Mouse (Mus musculus) liver, postnatal 0 days (tissue): ENCODE data around the gene Fam92b. TPM values are rescaled to one million over a fixed set of nuclear protein-coding genes. Genes with fewer than 3 reads are reported as not detected.
A peak's percentile ranks its signal among the peaks of the same experiment; 100 is the strongest.

ENCODE experiments used
- ATAC-seq: fragments of 200-750 bp; cut with Nextera tagmentation; 2 replicates; pipeline ENCODE4 v1.8.0; 2017; ENCODE audit warnings: mild to moderate bottlenecking, moderate library complexity
- DNase-seq: peaks from one replicate; pipeline ENCODE4 v3.0.0-alpha.2; 2016
- H3K27ac ChIP-seq: fragments of 300-500 bp; sonication (generic); 2 replicates; pipeline ENCODE4 v1.5.1; 2014; ENCODE audit warnings: antibody characterized with exemption, moderate library complexity, mild to moderate bottlenecking, low read depth
- H3K27me3 ChIP-seq: fragments of 300-500 bp; sonication (generic); 2 replicates; pipeline ENCODE4 v1.6.1; 2014; ENCODE audit warnings: low read length, control low read depth, mixed read lengths; ENCODE audit not compliant: insufficient read depth
- H3K36me3 ChIP-seq: fragments of 300-500 bp; sonication (generic); replicated peaks from 2 replicates; pipeline ENCODE4 v1.6.1; 2014; ENCODE audit warnings: mild to moderate bottlenecking, control low read depth, low read length, moderate library complexity, mixed read lengths; ENCODE audit not compliant: insufficient read depth
- H3K4me1 ChIP-seq: fragments of 300-500 bp; sonication (generic); 2 replicates; pipeline ENCODE4 v1.6.1; 2014; ENCODE audit warnings: antibody characterized with exemption, mild to moderate bottlenecking, control low read depth; ENCODE audit not compliant: insufficient read depth
- H3K4me2 ChIP-seq: fragments of 300-500 bp; sonication (generic); 2 replicates; pipeline ENCODE4 v1.6.1; 2014; ENCODE audit warnings: low read depth, mild to moderate bottlenecking, low read length, moderate library complexity, mixed read lengths
- H3K4me3 ChIP-seq: fragments of 300-500 bp; sonication (generic); 2 replicates; pipeline ENCODE4 v1.5.1; 2014; ENCODE audit warnings: low read depth, low read length
- H3K9ac ChIP-seq: fragments of 300-500 bp; sonication (generic); replicated peaks from 2 replicates; pipeline ENCODE4 v1.6.1; 2014; ENCODE audit warnings: mild to moderate bottlenecking, moderate library complexity
- H3K9me3 ChIP-seq: fragments of 300-500 bp; sonication (generic); 2 replicates; pipeline ENCODE4 v1.6.1; 2016; ENCODE audit warnings: mild to moderate bottlenecking, control low read depth, low read length, mixed read lengths
- CTCF ChIP-seq: sonication (generic); IDR thresholded peaks from 2 replicates; pipeline ENCODE4 v1.5.1; 2016; ENCODE audit warnings: antibody characterized with exemption, low read depth
- EP300 ChIP-seq: IDR thresholded peaks from 2 replicates; pipeline ENCODE4 v1.6.1; 2016; ENCODE audit warnings: antibody characterized with exemption, low read depth, mild to moderate bottlenecking
- WGBS: fragments of 180-500 bp; shearing (Covaris S2); extraction: QIAGEN DNeasy Blood & Tissue Kit; methylation state at CpG from one replicate; pipeline ENCODE4 v1.1.7; 2014; ENCODE audit not compliant: insufficient replicate concordance; 5-methylcytosine and 5-hydroxymethylcytosine counted together
- polyA plus RNA-seq: library from polyadenylated mRNA; unstranded; fragments of >200 nt; fragmentation: Nextera tagmentation; extraction: Ambion mirVana; gene quantifications from 2 replicates; pipeline ENCODE4 v1.2.1, GENCODE M21; 2015

Gene Fam92b
- polyA plus RNA-seq, 1 experiment from 2014 or later = not detected

- no peak for DNase-seq
- WGBS = 49% methylated on average over 16 of the region's 17 CpGs
Observed at GRCm38 (mm10) chr8:120184850-120185792, 7.9 kb upstream of the Fam92b start.

GRCm38 (mm10) chr8:120184366-120184765, 7.1 kb upstream of the Fam92b start:
- no peaks in the 10 kb centered on the region for H3K27me3 ChIP-seq
- WGBS = 40% methylated on average over 9 of the region's 9 CpGs
- TF ChIP-seq EP300 (no peak), CTCF (no peak)
- DNase-seq (no peak), ATAC-seq (no peak)
- no peaks in the 10 kb centered on the region for H3K36me3 ChIP-seq
- no peak overlapping the region for H3K27ac ChIP-seq
- no peak overlapping the region for H3K9ac ChIP-seq
- H3K4me1 ChIP-seq = no peaks in the 10 kb centered on the region
- no peaks in the 10 kb centered on the region for H3K9me3 ChIP-seq
- no peak overlapping the region for H3K4me3 ChIP-seq
- H3K4me2 ChIP-seq = no peak overlapping the region

More at GRCm38 (mm10) chr8:120184850-120185792, 7.9 kb upstream of the Fam92b start:
- no peak overlapping the region for H3K27ac ChIP-seq
- no peaks in the 10 kb centered on the region for H3K27me3 ChIP-seq
- no peak for TF ChIP-seq CTCF
- no peak for TF ChIP-seq EP300
- no peaks in the 10 kb centered on the region for H3K36me3 ChIP-seq
- no peak overlapping the region for H3K9ac ChIP-seq
- H3K4me2 ChIP-seq = no peak overlapping the region
- no peak for ATAC-seq
- no peaks in the 10 kb centered on the region for H3K9me3 ChIP-seq
- H3K4me1 ChIP-seq = 0 out of 2 replicates have a peak, but pooled peaks cover under 1% of the 10 kb centered on the region
- H3K4me3 ChIP-seq = no peak overlapping the region

DNA sequence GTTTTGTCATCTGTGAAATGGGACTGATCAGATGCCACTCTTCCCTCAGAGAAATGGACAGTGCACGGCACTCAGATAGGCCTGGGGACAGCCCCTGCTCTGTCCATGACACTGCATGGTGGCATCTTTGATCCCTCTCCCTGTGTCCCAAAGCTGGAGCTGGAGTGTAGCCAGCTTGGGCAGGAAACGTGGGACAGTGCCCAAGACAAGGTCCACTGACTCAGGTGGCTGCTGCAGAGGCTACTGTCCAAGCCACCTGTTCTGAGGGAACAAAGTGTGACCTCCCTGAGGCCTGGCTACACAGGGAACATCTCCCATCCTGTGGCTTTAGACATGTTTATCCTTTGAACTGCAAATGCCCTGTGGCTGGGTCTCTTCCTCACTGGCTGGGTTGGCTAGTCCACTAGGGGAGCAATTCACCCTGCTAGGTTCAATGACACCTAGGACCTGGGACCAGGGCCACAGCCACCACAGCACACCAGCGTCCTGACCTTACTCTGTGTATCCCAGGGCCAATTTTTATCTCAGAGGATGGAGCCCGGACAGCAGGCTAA, 4.7 kb upstream of the Fam92b start:
- ATAC-seq = no peak
- Histone ChIP-seq H3K27me3 (peaks cover 17% of the 10 kb centered on the region), H3K4me1 (no peaks in the 10 kb centered on the region), H3K4me2 (no peak overlapping the region), H3K36me3 (no peaks in the 10 kb centered on the region), H3K4me3 (no peak overlapping the region), H3K9me3 (no peaks in the 10 kb centered on the region), H3K9ac (no peak overlapping the region), H3K27ac (no peak overlapping the region)
- WGBS = 62% methylated on average over 4 of the region's 4 CpGs
- no peak for DNase-seq
- no peak for TF ChIP-seq EP300
- peak; percentile 14; the same call in 1 of the 2 replicates for TF ChIP-seq CTCF

GRCm38 (mm10) chr8:120181274-120181673, 4.0 kb upstream of the Fam92b start:
- Histone ChIP-seq H3K4me2 (no peak overlapping the region), H3K36me3 (no peaks in the 10 kb centered on the region), H3K9ac (no peak overlapping the region), H3K27ac (no peak overlapping the region), H3K4me1 (no peaks in the 10 kb centered on the region), H3K27me3 (peaks cover 24% of the 10 kb centered on the region), H3K9me3 (no peaks in the 10 kb centered on the region), H3K4me3 (no peak overlapping the region)
- DNase-seq (no peak), ATAC-seq (no peak)
- 70% methylated on average over 5 of the region's 5 CpGs for WGBS
- TF ChIP-seq CTCF (no peak), EP300 (no peak)

DNA sequence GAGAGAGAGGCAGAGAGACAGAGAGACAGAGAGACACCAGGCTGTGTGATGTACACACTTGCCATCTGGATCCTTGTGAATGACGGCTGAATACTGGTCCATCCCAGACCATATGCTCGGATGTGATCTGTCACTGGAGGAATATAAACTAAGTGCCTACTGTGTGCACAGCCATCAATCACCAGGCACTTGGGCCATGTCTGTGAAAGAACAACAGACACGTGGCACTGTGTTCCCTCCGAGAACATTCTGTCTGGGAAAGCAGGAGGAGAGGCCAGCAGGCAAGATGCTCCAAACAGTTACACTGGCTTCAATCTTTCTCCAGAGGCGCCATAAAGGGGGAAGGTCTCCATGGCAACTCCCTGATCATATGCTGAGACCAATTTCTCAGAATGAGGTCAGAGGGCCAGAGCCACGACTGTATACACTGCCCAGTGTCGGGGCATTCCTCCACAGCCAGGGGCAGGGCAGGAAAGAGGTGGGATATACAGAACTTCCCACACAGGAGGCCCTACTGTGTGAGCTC, 3.2 kb upstream of the Fam92b start:
- H3K27ac ChIP-seq = no peak overlapping the region
- TF ChIP-seq EP300 (no peak), CTCF (no peak)
- H3K27me3 ChIP-seq = peaks cover 26% of the 10 kb centered on the region
- no peaks in the 10 kb centered on the region for H3K4me1 ChIP-seq
- H3K36me3 ChIP-seq = no peaks in the 10 kb centered on the region
- no peak overlapping the region for H3K4me2 ChIP-seq
- 64% methylated on average over 7 of the region's 7 CpGs for WGBS
- ATAC-seq = no peak
- no peak overlapping the region for H3K4me3 ChIP-seq
- no peak overlapping the region for H3K9ac ChIP-seq
- no peaks in the 10 kb centered on the region for H3K9me3 ChIP-seq
- DNase-seq = no peak

DNA sequence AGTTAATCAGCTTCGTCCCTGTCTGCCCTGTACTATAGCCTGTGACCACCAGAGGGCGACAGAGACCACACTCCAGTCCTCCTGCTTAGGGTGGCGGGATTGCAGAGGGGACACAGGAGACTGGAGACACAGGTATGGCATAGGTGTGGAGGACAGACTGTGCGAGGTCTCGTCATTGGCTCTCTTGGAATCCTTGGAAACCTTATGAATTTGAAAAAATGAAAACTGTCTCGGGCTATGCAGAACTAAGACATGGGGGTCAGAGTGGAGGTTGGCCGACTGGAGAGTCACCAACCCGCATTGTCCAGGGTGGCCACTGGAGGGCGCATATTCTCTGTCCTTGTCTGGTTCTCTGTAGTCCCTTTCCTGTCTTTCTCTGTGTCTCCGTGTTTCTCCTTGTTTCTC, 1.8 kb upstream of the Fam92b start:
- no peaks in the 10 kb centered on the region for H3K4me1 ChIP-seq
- H3K27me3 ChIP-seq = peaks cover 30% of the 10 kb centered on the region
- no peak overlapping the region for H3K27ac ChIP-seq
- H3K36me3 ChIP-seq = no peaks in the 10 kb centered on the region
- DNase-seq = peak; percentile 92
- TF ChIP-seq CTCF = peak; percentile 95
- no peak for TF ChIP-seq EP300
- ATAC-seq = peak; percentile 85
- H3K9ac ChIP-seq = no peak overlapping the region
- peak overlapping the region; percentile 67 for H3K4me2 ChIP-seq
- H3K9me3 ChIP-seq = no peaks in the 10 kb centered on the region
- 1% methylated on average over 10 of the region's 10 CpGs for WGBS
- H3K4me3 ChIP-seq = no peak overlapping the region
